Mouse (Mus musculus) brain, embryonic 14.5 days (tissue): ENCODE measurements around the gene 4930407I10Rik.
A peak's percentile ranks its signal among the peaks of the same experiment; 100 is the strongest.

Experiments used
- CTCF ChIP-seq: fragments of 200-500 bp; IDR thresholded peaks from 2 replicates; pipeline ENCODE4 v1.5.1; 2012; ENCODE audit warnings: inconsistent platforms, mild to moderate bottlenecking, moderate library complexity, borderline replicate concordance; ENCODE audit not compliant: insufficient read depth, insufficient read length; ENCODE audit errors: extremely low read depth
- POLR2A ChIP-seq: fragments of 200-500 bp; IDR thresholded peaks from 2 replicates; pipeline ENCODE4 v1.6.1; 2012; ENCODE audit warnings: mild to moderate bottlenecking, inconsistent platforms, borderline replicate concordance; ENCODE audit not compliant: poor library complexity, insufficient read depth, insufficient read length, severe bottlenecking; ENCODE audit errors: extremely low read depth

- TF ChIP-seq POLR2A (no peak), CTCF (peak; percentile 83)
Measured at GRCm38 (mm10) chr15:82065511-82065910, 6.6 kb downstream of the 4930407I10Rik start.
